Mouse (Mus musculus): ENCODE measurements at regions not wholly inside any gene's neighbourhood (a gene's known extent, or its start where the extent isn't known, plus 50 kb on each side); places are given as distances from the start of the nearest gene placed in this dataset.

DNA sequence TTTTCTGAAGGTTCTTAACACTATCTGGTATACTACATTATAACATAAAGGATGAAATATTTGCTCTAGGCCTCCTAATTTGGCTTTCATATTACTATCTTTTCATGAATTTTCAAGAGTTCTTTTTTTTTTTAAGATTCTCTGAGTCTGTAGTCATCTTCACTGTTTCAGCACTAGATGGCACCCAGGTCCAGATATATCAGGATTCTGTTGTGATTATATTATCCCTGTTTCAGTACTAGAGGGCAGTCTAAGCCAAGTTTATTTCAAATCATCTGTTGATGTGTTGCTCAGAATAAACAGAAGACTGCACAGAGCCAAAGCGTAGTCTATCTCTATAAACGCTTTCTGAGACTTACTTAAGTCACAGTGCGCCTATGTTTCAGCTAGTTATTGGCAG lies 1760.2 kb upstream of the Acvr2a start:
- DNase-seq (ENCODE audit: low read depth, low spot score) = peak; percentile 5

DNA sequence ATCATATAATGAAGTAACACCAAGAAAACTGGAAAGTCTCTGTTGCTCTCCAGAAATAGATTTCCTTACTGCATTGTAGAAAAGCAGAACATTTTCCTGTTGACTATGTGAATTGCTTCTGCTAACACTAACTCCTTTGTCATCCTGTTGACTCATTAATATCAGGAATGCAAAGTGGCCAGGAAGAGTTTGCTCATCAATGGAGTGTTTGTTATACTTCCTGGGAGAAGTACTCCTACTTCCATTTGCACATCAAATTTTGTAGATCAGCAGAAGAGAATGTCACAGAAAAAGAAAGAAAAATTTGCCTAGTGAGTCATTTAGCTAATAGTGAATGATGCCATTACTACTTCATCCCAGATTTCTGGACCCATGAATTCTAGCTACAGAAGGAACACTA lies 1739.7 kb upstream of the Acvr2a start:
- DNase-seq (ENCODE audit: low read depth, low spot score) = no peak

DNA sequence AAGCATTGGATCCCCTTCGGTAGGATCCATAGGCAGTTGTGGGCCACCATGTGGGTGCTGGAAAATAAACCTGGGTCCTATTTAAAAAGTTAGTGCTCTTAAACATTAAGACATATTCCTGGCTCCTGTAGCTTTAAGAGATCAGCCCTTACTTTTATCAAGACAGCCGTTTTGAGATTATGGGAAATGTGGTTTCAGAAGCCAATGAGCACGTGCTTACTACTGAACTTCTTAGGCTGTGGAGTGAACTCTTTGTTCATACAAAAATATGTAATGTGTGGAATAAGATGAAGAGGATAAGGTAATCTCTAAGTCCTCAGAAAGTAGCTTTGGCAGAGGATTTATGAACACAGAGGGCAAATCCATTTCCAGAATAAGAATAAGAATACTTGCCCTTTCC lies 1738.7 kb upstream of the Acvr2a start:
- no peak for DNase-seq (ENCODE audit: low read depth, low spot score)

DNA sequence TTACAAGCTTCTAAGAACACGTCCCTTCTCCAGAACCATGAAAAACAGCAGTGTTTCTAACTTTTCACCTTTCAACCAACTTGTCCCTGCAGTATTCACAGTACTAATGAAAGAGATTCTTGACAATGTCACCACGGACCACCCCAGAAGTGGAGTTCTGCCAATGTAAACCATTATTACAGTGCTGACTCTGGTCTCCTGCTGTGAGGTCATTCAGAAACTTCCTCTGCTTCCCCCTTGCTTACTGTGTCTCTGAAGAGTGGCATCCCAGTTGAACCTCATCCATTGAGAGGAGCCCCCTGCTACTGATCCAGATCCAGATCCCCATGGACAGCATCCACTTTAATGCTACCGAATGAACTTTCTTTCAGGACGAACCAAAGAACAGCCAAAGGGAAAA lies 1725.3 kb upstream of the Acvr2a start:
- peak; percentile 3 for DNase-seq (ENCODE audit: low read depth, low spot score)

DNA sequence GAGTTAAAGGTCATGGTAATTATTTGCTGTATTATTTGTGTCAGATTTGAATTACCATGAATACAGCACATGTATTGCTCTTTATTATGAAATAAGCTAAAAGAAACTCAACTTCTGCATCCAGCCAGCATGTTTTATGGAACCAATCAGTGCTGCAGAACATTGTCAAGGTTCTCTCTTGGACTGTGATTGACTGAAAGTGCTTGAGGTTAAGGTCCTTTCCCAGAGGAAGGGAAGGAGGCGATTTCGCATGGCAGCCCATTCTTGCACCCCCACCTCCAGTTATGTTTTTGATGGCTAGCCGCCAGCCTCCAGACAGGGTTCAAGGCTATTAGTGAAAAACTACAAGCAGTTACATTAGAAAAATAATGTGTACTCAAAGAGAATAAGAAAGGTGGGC lies 1717.9 kb upstream of the Acvr2a start:
- no peak for DNase-seq (ENCODE audit: low read depth, low spot score)

DNA sequence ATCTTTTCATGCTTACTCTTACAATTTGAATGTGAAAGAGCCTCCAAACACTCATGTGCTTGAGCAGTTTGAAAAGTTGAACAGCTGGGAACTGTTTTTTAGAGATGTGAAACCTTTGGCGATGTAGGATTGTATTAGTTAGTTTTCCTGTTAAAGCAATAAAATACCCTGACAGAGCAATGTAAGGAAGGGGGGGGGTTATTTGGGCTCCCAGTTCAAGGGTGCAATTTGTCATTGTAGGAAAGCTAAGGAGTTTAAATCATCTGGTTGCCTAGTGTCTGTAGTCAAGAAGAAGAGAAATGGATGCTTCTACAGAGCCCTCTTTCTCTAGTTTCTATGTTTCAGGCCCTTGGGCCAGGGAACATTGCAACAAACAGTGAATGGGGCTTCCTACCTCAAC lies 1674.5 kb upstream of the Acvr2a start:
- DNase-seq (ENCODE audit: low read depth, low spot score) = no peak

DNA sequence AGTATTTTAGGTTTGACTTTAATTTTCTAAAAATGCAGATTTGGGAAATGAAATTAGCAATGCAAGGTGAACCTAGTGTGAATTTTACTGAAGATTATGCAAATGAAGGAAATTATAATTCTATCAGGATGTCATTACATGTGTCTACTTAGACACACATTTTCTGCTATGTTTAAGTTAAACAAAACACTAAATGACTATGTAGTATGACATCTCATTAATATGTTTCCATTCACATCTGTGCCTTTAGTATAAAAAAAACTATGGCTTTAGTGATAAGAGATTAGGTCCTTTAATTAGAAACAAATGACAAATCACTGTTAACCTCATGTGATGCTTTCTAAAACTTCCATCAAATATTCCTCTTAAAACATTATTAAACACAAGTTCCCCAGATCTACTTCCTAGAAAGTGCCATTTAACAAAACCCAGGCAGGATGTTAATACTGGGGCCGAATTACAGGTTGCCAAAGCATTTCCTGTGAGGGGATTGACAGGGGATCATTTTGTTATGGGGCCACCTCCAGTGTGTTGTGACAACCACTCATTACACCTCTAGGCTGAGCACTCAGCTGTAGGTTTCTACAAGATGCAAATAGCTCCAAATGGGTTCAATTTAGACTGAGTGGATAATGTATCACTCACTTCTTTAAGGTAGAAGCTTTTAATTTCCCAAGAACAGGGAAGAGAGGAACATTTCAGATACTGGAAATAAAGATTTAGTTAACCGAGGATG lies 1629.7 kb upstream of the Acvr2a start:
- peak; percentile 29 for DNase-seq (ENCODE audit: low read depth, low spot score)
